Mouse (Mus musculus): ENCODE measurements around the gene Rab8b.
A peak's percentile ranks its signal among the peaks of the same experiment; 100 is the strongest.
"Not testable (repeated sequence)": the region's sequence is repeated elsewhere in the genome, so short reads cannot be mapped to it uniquely, and the experiment has no call there.

The Rab8b gene

GRCm38 (mm10) chr9:66917216-66917891 lies 2.1 kb downstream of the Rab8b start:
- no peak for DNase-seq (ENCODE audit: low spot score in 2 of 2)

DNA sequence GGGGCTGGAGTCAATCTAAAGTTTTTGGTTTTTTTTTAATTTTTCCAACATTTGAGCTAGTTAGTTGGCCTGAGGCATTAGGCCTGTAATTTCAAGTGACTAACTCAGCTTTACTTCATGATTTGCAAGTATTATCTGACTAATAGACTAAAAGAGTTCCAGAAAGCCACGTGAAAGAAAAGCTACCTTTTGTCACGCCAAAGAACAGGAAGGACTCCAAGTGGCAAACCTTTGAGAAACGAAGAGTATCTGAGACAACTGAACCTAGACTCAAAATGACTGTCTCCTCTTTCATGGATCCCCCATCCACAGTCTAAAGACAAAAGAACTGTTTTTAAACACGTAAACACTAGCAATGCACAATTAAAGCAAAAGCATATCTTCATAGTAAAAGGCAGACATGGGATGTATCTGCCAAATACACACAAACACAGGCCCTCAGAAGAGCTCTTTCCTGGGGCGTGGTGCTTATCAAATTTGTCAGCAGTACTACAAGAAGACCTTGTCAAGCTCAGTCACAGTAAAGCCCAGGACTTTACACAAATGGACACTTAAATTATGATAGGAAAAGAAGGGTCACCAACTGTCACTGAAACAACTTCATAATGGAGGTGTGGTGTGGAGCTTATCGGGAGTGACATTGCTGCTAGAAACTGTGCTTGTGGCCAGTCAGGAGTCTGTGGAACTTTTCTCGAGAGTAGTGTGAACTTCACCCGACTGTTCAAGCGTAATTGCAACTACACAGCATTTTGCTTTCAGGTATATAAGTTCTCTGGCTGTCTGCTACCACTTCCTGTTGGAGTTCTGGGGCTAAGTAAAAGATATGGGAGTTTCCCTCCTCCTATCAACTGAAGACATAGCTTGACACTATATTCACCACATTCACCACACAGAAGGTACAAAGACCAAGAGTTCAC lies 3.4 kb downstream of the Rab8b start:
- no peak for DNase-seq (ENCODE audit: low spot score in 2 of 2)

DNA sequence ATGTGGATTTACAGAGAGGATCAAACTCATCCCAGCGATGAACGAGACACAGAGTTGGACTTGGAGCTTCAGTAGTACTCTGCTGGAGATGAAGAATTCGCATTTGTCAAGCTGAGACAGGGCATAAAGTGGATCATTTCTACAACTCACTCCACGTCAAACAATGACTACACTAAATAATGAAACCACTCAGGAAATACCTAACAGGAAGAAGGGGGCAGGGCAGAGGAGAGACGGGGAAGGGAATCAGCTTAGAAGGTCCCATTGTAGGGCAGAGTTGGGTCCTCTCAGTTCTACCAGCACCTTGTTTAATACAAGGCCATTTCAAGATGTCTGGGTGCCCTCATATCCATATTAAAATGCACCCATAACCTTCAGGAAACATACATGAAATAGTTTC lies 4.1 kb downstream of the Rab8b start:
- DNase-seq (ENCODE audit: low spot score in 2 of 2) = no peak

DNA sequence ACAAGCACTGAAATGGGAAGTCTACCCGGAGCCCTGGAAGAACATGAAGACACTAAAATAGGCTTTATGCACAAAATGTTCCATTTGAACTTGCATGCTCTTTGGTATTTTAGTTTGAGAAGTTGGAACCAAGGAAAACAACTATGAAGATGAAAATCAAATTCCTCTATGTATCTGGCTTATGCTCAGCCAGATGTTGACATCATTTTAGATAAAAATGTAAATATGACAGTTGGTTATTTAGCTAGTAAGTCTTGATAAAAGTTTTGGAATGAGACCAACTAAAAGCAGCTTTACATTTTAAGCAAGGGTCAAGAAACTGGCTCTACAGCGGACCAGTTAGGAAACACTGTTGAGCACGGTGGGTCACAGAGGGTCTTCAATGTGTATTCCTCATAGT lies 4.9 kb downstream of the Rab8b start:
- DNase-seq (ENCODE audit: low spot score in 2 of 2) = no peak

DNA sequence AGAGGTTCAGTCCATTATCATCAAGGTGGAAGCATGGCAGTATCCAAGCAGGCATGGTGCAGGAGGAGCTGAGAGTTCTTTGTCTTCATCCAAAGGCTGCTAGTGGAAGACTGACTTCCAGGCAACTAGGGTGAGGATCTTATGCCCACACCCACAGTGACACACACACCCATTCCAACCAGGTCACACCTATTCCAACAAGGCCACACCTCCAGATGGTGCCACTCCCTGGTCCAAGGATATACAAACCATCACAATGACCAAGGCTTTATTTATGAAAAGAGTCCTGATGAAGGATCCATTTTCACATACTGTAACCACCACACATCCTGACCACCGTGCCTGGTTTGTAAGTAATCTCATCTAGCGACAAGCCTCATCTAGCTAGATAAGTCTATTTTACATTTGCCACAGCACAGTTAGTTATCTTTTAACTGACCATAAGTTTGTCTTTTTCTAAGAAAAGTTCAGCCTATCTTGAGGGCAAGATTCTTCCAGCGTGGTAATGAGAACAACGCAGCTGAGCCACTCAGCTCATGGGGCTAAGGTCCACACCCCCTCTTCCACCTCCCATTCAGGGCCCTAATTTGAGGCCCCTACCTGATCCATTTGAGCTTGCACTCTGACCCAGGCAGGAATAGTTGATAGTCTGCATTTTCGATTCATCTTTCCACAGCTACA lies 6.1 kb downstream of the Rab8b start:
- not testable (repeated sequence) for DNase-seq (ENCODE audit: low spot score in 2 of 2)

DNA sequence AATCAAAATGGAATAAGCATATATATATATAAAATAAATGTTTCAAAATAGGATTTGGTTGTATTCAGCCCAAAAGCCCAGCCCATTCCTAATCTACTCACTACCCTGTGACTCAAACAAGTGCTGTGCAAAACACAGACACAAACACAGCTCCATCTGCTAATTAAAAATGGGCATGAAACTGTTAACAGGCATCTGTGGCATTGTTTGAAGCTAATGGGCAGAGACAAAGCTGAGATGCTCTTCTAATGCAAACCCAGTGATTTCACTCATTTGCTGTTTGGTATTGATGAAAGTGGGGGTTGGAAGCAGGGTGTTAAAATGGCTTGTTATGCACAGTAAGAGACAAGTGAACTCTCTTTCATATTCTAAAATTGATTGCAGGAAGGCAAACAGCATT lies 7.2 kb downstream of the Rab8b start:
- DNase-seq (ENCODE audit: low spot score in 2 of 2) = no peak

DNA sequence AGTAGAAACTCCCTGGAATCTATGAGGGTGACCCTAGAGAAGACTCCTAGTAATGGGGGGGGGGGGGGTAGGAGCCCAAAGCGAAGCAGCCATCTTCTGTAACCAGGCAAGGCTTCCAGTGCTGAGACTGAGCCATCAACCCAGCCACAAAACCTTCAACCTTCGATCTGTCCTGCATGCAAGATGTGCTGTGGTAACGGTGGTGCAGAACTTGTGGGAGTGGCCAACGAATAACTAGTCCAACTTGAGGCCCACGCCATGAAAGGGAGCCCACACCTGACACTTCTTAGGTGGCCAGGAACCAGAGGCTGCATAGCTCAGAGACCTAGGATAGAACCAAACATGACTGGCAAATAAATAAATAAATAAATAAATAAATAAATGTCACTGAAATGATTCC lies 8.8 kb downstream of the Rab8b start:
- DNase-seq (ENCODE audit: low spot score in 2 of 2) = no peak

GRCm38 (mm10) chr9:66909922-66910321 lies 9.6 kb downstream of the Rab8b start:
- DNase-seq (ENCODE audit: low spot score in 2 of 2) = no peak

GRCm38 (mm10) chr9:66907746-66908397 lies 11.6 kb downstream of the Rab8b start:
- DNase-seq (ENCODE audit: low spot score in 2 of 2) = no peak

DNA sequence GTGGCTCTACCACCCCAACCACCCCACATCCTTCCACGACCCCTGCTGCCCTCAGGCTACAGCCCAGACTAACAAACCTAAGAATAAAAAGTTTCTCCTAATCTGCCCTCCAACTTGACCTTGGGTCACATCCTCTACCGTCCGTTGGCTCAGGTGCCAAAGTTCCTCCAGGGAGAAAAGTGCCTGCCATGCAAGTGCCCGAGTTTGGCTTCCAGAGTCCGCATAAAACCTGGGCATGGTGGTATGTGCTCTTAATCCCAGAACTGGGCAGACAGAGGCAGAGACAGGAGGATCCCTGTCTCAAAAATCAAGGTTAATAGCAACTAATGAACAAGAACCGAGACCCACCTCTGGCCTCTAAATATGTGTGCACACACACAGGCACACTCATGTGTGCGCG lies 12.4 kb downstream of the Rab8b start:
- no peak for DNase-seq (ENCODE audit: low spot score in 2 of 2)

GRCm38 (mm10) chr9:66905990-66906389 lies 13.5 kb downstream of the Rab8b start:
- DNase-seq (ENCODE audit: low spot score in 2 of 2) = no peak

DNA sequence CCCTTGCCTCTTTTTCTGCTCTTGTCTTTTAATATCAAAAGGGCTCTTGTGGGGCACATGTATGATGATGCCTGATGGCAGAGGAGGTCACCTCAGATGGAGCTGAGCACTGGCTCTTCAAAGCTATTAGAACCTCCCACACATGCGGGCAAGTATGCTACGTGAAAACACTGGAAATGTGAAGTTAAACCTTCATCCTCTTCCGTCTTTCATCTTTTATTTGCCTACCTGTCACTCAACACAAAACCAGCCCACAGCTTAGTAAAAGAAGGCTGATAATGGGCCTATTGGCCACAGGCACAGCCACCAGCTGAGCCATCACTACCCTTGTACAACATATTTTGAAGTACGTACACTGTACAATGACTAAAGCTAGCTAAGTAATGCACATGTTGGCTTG lies 20.0 kb downstream of the Rab8b start:
- DNase-seq (ENCODE audit: low spot score in 2 of 2) = no peak

DNA sequence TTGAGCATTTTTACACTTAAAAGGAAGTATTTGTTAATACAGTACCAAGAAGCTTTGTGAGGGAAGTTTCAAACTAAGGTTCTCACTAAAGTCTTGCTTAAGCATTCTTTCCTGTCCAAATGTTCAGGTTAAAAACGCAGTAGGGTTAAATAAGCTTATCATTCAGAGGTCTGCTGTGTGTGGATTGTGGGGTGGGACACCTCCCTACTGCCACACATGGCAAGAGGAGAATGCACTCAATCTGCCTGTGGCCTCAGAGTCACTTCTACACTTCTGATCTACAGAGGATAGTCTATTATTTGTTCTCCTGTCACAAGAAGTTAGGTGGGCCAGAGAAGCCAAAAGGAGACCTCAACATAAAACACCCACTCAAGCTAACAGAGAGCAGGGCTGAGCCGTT lies 20.4 kb downstream of the Rab8b start:
- DNase-seq (ENCODE audit: low spot score in 2 of 2) = no peak

DNA sequence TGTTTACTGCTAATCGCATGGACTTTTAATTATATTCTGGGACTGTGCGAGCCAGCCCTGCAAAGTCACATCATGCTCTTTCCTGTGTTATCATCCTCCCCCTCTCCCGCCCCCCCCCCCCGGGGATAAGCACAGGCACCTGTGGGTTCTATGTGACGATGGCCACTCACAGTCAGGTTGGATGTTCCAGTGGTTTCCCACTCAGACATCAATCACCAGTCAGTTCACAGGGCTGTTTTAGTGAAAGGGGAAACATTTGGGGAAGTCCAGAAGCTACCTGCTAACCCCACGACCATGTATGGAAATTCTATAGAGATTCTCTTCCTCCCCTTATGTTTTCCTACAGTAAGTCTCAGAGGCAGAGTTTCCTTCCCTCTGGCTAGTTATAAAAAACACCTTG lies 21.6 kb downstream of the Rab8b start:
- no peak for DNase-seq (ENCODE audit: low spot score in 2 of 2)

- DNase-seq (ENCODE audit: low spot score in 2 of 2) = no peak
These were observed 22.5 kb downstream of the Rab8b start for GRCm38 (mm10) chr9:66896951-66897350.

GRCm38 (mm10) chr9:66895995-66896394 lies 23.5 kb downstream of the Rab8b start:
- DNase-seq (ENCODE audit: low spot score in 2 of 2) = no peak

DNA sequence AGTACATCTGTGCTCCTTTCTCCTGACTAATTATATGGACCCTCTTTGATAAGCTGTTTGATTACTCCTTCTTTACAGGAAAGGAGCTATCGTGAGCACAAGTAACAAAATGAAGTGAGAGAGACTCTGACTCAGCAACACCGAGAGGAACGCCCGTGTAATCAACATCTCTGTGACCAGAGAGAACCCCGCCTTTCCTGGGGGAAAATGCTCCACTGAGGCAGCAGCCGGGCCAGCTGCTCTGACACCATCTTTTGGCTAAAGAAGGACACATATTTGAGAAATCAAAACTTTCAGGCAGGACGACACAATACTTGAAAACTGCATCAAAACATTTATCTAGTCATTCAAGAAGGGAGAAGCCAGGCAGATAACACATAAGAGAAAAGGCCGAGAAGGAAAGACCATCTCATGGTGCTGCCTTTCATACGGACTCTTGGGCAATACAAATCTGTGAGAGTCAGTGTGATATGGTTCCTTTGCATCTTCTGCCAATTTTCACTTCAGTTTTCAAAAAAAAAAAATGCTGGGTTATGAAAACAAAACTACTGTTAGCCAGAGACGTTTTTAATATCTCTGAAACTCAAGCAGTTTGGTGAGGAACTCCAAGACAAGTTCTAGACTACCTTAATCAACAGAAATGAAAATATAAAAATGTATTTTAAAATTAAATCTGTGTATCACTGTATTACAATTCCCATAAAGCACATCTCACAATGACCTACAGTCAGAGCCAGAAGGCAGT lies 24.3 kb downstream of the Rab8b start:
- DNase-seq (ENCODE audit: low spot score in 2 of 2) = peak; percentile 52 to 67

GRCm38 (mm10) chr9:66894421-66894820 lies 25.1 kb downstream of the Rab8b start:
- DNase-seq (ENCODE audit: low spot score in 2 of 2) = no peak

- not testable (repeated sequence) for DNase-seq (ENCODE audit: low spot score in 2 of 2)
These were observed 27.0 kb downstream of the Rab8b start for GRCm38 (mm10) chr9:66892456-66892855.

- DNase-seq (ENCODE audit: low spot score in 2 of 2) = no peak
These were observed 31.4 kb downstream of the Rab8b start for GRCm38 (mm10) chr9:66887960-66888610.

Data from heart, adult 9 months (tissue).